Mouse (Mus musculus) brain, embryonic 14.5 days (tissue): ENCODE measurements around the gene Ston2. TPM values are rescaled to one million over a fixed set of nuclear protein-coding genes. Genes with fewer than 3 reads are reported as not detected.
"Not testable (repeated sequence)": the region's sequence is repeated elsewhere in the genome, so short reads cannot be mapped to it uniquely, and the experiment has no call there.

Experiments
- DNase-seq: peaks from one replicate; pipeline ENCODE4 v3.0.0-alpha.2; 2011; ENCODE audit warnings: low read depth
- CTCF ChIP-seq: fragments of 200-500 bp; IDR thresholded peaks from 2 replicates; pipeline ENCODE4 v1.5.1; 2012; ENCODE audit warnings: inconsistent platforms, mild to moderate bottlenecking, moderate library complexity, borderline replicate concordance; ENCODE audit not compliant: insufficient read depth, insufficient read length; ENCODE audit errors: extremely low read depth
- POLR2A ChIP-seq: fragments of 200-500 bp; IDR thresholded peaks from 2 replicates; pipeline ENCODE4 v1.6.1; 2012; ENCODE audit warnings: mild to moderate bottlenecking, inconsistent platforms, borderline replicate concordance; ENCODE audit not compliant: poor library complexity, insufficient read depth, insufficient read length, severe bottlenecking; ENCODE audit errors: extremely low read depth
- polyA plus RNA-seq: library from polyadenylated mRNA; depleted of rRNA; stranded (reverse); fragments of >200 nt; gene quantifications from 2 replicates; pipeline ENCODE4 v1.2.3, GENCODE M21; 2012; rRNA removed

Gene Ston2
- polyA plus RNA-seq, 1 experiment: 9.0 TPM

GRCm38 (mm10) chr12:91589542-91589846 is 198.7 kb downstream of the Ston2 start:
- no peak for DNase-seq
- TF ChIP-seq CTCF (no peak), POLR2A (no peak)

GRCm38 (mm10) chr12:91588670-91589541 is 199.3 kb downstream of the Ston2 start:
- TF ChIP-seq CTCF: no peak
- TF ChIP-seq POLR2A: no peak
- peak; percentile 74 for DNase-seq

- TF ChIP-seq POLR2A: peak; percentile 94; the same call in 1 of the 2 replicates
- TF ChIP-seq CTCF: peak; percentile 1; the same call in 1 of the 2 replicates
- peak; percentile 99 for DNase-seq
These were observed 200.0 kb downstream of the Ston2 start for GRCm38 (mm10) chr12:91588176-91588669.

GRCm38 (mm10) chr12:91587491-91588033 is 200.6 kb downstream of the Ston2 start:
- peak; percentile 62 for DNase-seq
- no peak for TF ChIP-seq CTCF
- TF ChIP-seq POLR2A: no peak

GRCm38 (mm10) chr12:91587077-91587476 is 201.1 kb downstream of the Ston2 start:
- DNase-seq: no peak
- TF ChIP-seq POLR2A (no peak), CTCF (no peak)

GRCm38 (mm10) chr12:91585815-91586214 is 202.4 kb downstream of the Ston2 start:
- DNase-seq: not testable (repeated sequence)

- TF ChIP-seq CTCF (no peak), POLR2A (no peak)
- no peak for DNase-seq
These were observed 203.0 kb downstream of the Ston2 start for GRCm38 (mm10) chr12:91585206-91585605.

GRCm38 (mm10) chr12:91583409-91583808 is 204.8 kb downstream of the Ston2 start:
- DNase-seq: peak; percentile 31
- TF ChIP-seq CTCF (no peak), POLR2A (no peak)

Other genes starting within 250 kb of the Ston2 start
- 27.1 and 35.5 TPM in 2 replicates for gene Gtf2a1, start 197.9 kb downstream of the Ston2 start, polyA plus RNA-seq
- gene Sel1l, start 60.8 kb upstream of the Ston2 start, polyA plus RNA-seq: 57.5 and 67.8 TPM in 2 replicates